Mouse (Mus musculus) bone marrow, adult 2 months (tissue): ENCODE measurements around the gene Hmces.

Experiments
- CTCF ChIP-seq: fragments of 200-500 bp; IDR thresholded peaks from 2 replicates; pipeline ENCODE4 v1.5.1; 2011; ENCODE audit warnings: low read length, control low read depth; ENCODE audit not compliant: control insufficient read depth, insufficient read depth
- POLR2A ChIP-seq: fragments of 200-500 bp; IDR thresholded peaks from 2 replicates; pipeline ENCODE4 v1.6.1; 2011; ENCODE audit warnings: low read depth, mild to moderate bottlenecking, control low read depth, low read length, borderline replicate concordance; ENCODE audit not compliant: control insufficient read depth

DNA sequence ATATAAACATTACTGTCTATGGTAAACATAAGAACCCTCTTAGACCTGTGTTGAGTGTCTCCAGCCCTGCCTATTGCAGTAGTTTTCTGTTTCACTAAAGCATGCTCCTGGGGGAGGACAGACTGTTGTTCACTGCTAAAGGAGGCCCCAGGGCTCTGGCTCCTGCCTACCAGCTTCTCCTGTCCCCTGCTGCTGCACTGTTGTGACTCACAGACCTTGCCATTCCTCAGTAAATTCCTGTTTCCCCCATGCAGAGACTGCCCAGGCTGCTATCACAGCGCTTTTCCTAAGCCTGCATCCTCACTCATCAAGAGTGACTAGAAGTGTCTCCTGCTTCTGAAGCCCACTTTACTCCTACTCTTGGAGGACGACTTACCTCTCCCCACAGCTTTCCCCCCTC lies 56.3 kb downstream of the Hmces start:
- TF ChIP-seq CTCF (no peak), POLR2A (no peak)
